Mouse (Mus musculus): ENCODE results near the gene Mid1.
A peak's percentile ranks its signal among the peaks of the same experiment; 100 is the strongest.
"Not testable (repeated sequence)": the region's sequence is repeated elsewhere in the genome, so short reads cannot be mapped to it uniquely, and the experiment has no call there.

Mid1 gene

DNA sequence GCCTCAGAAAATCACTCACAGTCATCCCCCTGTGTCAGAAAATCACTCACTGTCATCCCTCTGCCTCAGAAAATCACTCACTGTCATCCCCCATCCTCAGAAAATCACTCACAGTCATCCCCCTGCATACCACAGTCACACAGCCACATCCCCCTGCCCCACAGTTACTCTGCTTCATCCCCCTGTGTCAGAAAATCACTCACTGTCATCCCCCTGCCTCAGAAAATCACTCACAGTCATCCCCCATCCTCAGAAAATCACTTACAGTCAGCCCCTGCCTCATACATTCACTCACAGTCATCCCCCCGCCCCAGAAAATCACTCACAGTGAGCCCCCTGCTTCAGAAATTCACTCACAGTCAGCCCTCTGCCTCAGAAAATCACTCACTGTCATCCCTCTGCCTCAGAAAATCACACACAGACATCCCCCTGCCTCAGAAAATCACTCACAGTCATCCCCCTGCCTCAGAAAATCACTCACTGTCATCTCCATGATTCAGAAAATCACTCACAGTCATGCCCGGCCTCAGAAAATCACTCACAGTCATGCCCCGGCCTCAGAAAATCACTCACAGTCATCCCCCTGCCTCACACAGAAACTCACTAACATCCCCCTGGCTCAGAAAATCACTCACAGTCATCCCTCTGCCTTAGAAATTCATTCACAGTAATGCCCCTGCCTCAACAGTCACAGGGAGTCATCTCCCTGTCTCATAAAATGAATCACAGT is 315.1 kb downstream of the Mid1 start:
- DNase-seq (ENCODE audit: low read depth, low spot score) = peak; percentile 46

DNA sequence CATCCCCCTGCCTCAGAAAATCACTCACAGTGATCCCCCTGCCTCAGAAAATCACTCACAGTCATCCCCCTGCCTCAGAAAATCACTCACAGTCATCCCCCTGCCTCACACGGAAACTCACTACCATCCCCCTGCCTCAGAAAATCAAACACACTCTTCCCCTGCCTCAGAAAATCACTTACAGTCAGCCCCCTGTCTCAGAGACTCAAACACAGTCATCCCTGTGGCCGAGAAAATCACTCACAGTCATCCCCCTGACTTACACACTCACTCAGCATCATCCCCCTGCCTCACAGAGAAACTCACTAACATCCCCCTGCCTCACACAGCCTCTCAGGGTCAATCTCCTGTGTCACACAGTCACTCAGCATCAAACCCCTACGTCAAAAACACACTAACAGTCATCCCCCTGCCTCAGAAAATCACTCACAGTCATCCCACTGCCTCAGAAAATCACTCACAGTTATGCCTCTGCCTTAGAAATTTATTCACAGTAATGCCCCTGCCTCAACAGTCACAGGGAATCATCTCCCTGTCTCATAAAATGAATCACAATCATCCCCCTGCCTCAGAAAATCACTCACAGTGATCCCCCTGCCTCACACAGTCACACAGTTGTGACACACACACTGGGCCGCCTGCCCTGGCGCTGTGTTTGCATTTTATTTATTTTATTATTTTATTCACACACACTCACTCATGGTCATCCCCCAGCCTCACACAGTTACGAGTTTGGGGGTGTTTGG is 315.8 kb downstream of the Mid1 start:
- DNase-seq (ENCODE audit: low read depth, low spot score) = not testable (repeated sequence)

DNA sequence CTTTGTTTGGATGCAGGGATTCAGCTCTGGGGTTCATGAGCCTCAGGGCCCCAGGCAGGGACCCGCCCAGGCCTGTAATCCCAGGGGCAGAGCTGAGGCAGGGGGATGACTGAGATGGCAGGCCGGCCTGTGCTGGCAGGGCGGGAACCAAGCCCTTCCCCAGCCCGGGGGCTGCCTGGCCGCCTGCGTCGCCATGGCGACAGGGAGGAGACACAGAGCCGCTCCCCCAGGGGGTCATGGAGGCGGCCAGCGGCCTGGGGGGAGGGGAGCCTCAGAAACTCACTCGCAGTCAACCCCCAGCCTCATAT is 316.3 kb downstream of the Mid1 start:
- DNase-seq (ENCODE audit: low read depth, low spot score) = not testable (repeated sequence)

DNA sequence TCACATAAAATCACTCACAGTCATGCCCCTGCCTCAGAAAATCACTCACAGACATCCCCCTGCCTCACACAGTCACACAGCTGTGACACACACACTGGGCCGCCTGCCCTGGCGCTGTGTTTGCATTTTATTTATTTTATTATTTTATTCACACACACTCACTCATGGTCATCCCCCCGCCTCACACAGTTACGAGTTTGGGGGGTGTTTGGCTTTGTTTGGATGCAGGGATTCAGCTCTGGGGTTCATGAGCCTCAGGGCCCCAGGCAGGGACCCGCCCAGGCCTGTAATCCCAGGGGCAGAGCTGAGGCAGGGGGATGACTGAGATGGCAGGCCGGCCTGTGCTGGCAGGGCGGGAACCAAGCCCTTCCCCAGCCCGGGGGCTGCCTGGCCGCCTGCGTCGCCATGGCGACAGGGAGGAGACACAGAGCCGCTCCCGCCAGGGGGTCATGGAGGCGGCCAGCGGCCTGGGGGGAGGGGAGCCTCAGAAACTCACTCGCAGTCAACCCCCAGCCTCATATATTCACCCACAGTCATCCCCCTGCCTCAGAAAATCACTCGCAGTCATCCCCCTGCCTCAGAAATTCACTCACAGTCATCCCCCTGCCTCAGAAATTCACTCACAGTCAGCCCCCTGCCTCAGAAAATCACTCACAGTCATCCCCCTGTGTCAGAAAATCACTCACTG is 317.7 kb downstream of the Mid1 start:
- not testable (repeated sequence) for DNase-seq (ENCODE audit: low read depth, low spot score)

DNA sequence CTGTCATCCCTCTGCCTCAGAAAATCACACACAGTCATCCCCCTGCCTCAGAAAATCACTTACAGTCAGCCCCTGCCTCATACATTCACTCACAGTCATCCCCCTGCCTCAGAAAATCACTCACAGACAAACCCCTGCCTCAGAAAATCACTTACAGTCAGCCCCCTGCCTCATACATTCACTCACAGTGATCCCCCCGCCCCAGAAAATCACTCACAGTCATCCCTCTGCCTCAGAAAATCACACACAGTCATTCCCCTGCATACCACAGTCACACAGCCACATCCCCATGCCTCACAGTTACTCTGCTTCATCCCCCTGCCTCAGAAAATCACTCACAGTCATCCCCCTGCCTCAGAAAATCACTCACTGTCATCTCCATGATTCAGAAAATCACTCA is 318.5 kb downstream of the Mid1 start:
- DNase-seq (ENCODE audit: low read depth, low spot score) = not testable (repeated sequence)

DNA sequence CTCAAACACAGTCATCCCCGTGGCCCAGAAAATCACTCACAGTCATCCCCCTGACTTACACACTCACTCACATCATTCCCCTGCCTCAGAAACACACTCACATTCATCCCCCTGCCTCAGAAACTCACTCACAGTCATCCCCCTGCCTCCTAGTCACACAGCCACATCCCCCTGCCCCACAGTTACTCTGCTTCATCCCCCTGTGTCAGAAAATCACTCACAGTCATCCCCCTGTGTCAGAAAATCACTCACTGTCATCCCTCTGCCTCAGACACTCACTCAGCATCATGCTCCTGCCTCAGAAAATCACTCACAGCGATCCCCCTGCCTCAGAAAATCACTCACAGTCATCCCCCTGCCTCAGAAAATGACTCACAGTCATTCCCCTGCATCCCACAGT is 319.2 kb downstream of the Mid1 start:
- peak; percentile 59 for DNase-seq (ENCODE audit: low read depth, low spot score)

DNA sequence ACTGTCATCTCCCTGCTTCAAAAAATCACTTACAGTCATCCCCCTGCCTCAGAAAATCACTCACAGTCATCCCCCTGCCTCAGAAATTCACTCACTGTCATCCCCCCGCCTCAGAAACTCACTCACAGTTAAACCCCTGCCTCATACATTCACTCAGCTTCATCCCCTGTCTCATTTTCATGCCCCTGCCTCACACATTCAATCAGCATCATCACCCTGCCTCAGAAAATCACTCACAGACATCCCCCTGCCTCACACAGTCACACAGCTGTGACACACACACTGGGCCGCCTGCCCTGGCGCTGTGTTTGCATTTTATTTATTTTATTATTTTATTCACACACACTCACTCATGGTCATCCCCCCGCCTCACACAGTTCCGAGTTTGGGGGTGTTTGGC is 319.8 kb downstream of the Mid1 start:
- not testable (repeated sequence) for DNase-seq (ENCODE audit: low read depth, low spot score)

DNA sequence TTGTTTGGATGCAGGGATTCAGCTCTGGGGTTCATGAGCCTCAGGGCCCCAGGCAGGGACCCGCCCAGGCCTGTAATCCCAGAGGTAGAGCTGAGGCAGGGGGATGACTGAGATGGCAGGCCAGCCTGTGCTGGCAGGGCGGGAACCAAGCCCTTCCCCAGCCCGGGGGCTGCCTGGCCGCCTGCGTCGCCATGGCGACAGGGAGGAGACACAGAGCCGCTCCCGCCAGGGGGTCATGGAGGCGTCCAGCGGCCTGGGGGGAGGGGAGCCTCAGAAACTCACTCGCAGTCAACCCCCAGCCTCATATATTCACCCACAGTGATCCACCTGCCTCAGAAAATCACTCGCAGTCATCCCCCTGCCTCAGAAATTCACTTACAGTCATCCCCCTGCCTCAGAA is 320.2 kb downstream of the Mid1 start:
- DNase-seq (ENCODE audit: low read depth, low spot score) = peak; percentile 99

DNA sequence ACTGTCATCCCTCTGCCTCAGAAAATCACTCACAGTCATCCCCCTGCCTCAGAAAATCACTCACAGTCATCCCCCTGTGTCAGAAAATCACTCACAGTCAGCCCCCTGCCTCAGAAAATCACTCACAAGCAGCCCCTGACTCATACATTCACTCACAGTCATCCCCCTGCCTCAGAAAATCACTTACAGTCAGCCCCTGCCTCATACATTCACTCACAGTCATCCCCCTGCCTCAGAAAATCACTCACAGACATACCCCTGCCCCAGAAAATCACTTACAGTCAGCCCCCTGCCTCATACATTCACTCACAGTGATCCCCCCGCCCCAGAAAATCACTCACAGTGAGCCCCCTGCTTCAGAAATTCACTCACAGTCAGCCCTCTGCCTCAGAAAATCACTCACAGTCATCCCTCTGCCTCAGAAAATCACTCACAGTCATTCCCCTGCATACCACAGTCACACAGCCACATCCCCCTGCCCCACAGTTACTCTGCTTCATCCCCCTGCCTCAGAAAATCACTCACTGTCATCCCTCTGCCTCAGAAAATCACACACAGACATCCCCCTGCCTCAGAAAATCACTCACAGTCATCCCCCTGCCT is 320.8 kb downstream of the Mid1 start:
- DNase-seq (ENCODE audit: low read depth, low spot score) = not testable (repeated sequence)

DNA sequence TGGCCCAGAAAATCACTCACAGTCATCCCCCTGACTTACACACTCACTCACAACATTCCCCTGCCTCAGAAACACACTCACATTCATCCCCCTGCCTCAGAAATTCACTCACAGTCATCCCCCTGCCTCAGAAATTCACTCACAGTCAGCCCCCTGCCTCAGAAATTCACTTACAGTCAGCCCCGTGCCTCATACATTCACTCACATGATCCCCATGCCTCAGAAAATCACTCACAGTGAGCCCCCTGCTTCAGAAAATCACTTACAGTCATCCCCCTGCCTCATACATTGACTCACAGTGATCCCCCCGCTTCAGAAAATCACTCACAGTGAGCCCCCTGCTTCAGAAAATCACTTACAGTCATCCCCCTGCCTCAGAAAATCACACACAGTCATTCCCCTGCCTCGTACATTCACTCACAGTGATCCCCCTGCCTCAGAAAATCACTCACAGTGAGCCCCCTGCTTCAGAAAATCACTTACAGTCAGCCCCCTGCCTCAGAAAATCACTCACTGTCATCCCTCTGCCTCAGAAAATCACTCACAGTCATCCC is 321.8 kb downstream of the Mid1 start:
- DNase-seq (ENCODE audit: low read depth, low spot score) = not testable (repeated sequence)

DNA sequence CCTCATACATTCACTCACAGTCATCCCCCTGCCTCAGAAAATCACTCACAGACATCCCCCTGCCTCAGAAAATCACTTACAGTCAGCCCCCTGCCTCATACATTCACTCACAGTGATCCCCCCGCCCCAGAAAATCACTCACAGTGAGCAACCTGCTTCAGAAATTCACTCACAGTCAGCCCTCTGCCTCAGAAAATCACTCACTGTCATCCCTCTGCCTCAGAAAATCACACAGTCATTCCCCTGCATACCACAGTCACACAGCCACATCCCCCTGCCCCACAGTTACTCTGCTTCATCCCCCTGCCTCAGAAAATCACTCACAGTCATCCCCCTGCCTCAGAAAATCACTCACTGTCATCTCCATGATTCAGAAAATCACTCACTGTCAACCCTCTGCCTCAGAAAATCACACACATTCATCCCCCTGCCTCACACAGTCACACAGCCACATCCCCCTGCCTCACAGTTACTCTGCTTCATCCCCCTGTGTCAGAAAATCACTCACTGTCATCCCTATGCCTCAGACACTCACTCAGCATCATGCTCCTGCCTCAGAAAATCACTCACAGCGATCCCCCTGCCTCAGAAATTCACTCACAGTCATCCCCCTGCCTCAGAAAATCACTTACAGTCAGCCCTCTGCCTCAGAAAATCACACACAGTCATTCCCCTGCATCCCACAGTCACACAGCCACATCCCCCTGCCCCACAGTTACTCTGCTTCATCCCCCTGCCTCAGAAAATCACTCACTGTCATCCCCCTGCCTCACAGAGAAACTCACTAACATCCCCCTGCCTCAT is 322.6 kb downstream of the Mid1 start:
- DNase-seq (ENCODE audit: low read depth, low spot score) = not testable (repeated sequence)

DNA sequence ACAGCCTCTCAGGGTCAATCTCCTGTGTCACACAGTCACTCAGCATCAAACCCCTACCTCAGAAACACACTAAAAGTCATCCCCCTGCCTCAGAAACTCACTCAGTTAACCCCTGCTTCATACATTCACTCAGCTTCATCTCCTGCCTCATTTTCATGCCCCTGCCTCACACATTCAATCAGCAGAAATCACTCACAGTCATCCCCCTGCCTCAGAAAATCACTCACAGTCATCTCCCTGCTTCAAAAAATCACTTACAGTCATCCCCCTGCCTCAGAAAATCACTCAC is 323.1 kb downstream of the Mid1 start:
- DNase-seq (ENCODE audit: low read depth, low spot score) = peak; percentile 65

DNA sequence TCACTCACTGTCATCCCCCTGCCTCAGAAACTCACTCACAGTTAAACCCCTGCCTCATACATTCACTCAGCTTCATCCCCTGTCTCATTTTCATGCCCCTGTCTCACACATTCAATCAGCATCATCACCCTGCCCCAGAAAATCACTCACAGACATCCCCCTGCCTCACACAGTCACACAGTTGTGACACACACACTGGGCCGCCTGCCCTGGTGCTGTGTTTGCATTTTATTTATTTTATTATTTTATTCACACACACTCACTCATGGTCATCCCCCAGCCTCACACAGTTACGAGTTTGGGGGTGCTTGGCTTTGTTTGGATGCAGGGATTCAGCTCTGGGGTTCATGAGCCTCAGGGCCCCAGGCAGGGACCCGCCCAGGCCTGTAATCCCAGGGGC is 323.6 kb downstream of the Mid1 start:
- not testable (repeated sequence) for DNase-seq (ENCODE audit: low read depth, low spot score)

DNA sequence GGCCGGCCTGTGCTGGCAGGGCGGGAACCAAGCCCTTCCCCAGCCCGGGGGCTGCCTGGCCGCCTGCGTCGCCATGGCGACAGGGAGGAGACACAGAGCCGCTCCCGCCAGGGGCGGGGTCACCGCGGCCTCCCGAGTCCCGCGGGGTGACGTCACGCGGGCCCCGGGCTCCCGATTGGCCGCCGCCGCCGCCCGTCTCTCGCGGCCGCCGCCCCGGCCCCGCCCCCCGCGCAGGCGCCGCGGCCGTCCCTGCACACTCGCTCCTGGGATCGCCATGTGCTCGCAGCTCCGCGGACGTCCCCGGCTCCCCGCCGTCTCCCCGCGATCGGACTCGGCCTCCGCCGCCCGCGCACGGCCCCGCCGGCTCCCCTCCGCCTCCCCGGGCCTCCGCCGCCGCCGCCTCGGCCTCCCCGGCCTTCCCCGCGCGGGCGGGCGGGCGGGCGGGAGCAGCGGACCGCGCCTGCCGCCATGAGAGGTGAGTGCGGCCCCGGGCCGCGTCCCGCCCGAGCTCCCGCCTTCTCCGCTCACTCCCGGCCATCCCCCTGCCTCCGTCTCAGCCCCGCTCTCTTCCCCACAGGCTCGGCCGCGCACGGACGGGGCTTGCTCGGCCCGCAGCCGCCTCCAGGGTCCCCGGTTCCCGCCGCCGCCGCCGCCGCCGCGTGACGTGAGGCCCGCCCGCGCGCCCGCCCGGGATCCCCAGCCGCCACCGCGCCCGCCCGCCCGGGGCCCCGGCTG is 324.2 kb downstream of the Mid1 start, which contains the start of gene Gm21887:
TSS of gene Gm21887 (plus strand) at position 644 of the 735 bp plus-strand sequence.
- peak; percentile 99 for DNase-seq (ENCODE audit: low read depth, low spot score)

DNA sequence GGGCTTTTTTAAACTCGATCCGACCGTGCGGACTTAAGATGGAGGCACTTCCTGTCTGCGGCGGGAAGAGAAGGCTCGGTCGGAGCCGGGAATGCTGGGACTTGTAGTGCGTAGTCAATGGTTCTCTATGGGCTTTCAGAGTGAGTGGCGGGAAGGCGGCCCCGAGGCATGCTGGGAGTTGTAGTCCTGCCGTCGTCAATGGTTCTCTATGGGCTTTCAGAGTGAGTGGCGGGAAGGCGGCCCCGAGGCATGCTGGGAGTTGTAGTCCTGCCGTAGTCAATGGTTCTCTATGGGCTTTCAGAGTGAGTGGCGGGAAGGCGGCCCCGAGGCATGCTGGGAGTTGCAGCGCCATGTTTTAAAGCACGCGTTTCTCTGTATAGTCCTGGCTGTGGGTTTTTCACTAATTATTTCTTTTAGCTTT is 324.8 kb downstream of the Mid1 start:
- DNase-seq (ENCODE audit: low read depth, low spot score) = peak; percentile 100

DNA sequence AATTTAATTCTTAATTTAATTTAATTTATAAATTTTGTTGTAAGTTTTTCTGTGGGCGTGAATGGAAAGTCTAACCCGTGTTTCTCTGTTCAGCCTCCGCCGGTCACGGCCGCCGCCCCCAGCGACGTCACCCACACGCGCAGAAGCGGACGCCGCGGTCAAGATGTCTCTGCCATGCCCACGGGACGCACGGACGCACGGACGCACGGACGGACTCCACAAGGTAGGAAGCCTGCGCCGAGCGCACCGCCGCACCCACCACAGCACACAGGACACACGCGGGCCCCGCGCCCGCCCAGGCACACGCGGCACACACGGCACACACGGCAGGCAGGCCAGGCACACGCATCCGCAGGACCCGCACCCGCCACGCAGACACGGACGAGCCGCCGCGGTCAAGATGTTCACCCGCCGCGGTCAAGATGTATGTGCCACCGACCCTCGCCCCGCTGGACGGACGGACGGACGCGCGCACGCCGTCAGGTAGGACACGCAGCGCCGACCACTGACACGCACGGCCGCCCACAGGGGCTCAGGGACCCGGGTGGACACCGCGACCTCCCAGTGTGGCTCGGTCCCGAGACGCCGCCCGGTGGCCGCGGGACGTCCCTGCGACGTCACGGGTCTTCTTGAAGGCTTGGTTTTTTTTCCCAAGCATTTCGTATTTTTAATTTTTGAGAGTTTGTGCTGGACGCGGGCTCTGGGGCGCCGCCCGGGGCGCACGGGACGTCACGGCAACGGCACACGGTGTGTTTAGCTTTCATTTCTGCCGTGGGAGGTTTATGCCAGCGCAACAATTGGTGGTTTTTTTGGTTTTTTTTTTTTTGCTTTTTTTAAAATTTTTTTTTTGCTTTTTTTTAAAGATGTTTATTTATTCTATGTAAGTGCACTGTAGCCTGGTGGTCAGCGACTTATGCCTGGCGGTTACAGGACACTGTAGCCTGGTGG is 325.9 kb downstream of the Mid1 start:
- peak; percentile 83 for DNase-seq (ENCODE audit: low read depth, low spot score)

DNA sequence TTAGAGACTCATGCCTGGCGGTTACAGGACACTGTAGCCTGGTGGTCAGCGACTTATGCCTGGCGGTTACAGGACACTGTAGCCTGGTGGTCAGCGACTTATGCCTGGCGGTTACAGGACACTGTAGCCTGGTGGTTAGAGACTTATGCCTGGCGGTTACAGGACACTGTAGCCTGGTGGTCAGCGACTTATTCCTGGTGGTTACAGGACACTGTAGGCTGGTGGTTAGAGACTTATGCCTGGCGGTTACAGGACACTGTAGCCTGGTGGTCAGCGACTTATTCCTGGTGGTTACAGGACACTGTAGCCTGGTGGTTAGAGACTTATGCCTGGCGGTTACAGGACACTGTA is 326.5 kb downstream of the Mid1 start:
- DNase-seq (ENCODE audit: low read depth, low spot score) = not testable (repeated sequence)

DNA sequence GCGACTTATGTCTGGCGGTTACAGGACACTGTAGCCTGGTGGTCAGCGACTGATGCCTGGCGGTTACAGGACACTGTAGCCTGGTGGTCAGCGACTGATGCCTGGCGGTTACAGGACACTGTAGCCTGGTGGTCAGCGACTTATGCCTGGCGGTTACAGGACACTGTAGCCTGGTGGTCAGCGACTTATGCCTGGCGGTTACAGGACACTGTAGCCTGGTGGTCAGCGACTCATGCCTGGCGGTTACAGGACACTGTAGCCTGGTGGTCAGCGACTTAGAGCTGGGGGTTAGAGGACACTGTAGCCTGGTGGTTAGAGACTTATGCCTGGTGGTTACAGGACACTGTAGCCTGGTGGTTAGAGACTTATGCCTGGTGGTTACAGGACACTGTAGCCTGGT is 328.4 kb downstream of the Mid1 start:
- not testable (repeated sequence) for DNase-seq (ENCODE audit: low read depth, low spot score)

DNA sequence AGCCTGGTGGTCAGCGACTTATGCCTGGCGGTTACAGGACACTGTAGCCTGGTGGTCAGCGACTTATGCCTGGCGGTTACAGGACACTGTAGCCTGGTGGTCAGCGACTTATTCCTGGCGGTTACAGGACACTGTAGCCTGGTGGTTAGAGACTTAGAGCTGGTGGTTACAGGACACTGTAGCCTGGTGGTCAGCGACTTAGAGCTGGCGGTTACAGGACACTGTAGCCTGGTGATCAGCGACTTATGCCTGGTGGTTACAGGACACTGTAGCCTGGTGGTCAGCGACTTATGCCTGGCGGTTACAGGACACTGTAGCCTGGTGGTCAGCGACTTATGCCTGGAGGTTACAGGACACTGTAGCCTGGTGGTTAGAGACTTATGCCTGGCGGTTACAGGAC is 329.0 kb downstream of the Mid1 start:
- not testable (repeated sequence) for DNase-seq (ENCODE audit: low read depth, low spot score)

All from ES-CJ7 (cell line).